Mouse (Mus musculus) left cerebral cortex, postnatal 36 days (tissue): ENCODE measurements around the gene Pttg1ip. TPM values are rescaled to one million over a fixed set of nuclear protein-coding genes. Genes with fewer than 3 reads are reported as not detected.
A peak's percentile ranks its signal among the peaks of the same experiment; 100 is the strongest.

Source experiments
- DNase-seq, 2 experiments: peaks; one replicate each; pipeline ENCODE4 v3.0.0; 2021 to 2022; ENCODE audit warnings: low spot score in 2 of 2, mixed read lengths in 1 of 2
- intact Hi-C: fragments of 180-260 bp; cut with DNase I; formaldehyde crosslinking; loops from one replicate; pipeline ENCODE4 v1.15.1; 2025
- total RNA-seq, 2 experiments: library from RNA; stranded (reverse); gene quantifications; 2 replicates each; pipeline ENCODE4 v1.2.3; 2021

The Pttg1ip gene
- 10 to 100 TPM; 71.2 to 88.3 TPM for total RNA-seq

DNA sequence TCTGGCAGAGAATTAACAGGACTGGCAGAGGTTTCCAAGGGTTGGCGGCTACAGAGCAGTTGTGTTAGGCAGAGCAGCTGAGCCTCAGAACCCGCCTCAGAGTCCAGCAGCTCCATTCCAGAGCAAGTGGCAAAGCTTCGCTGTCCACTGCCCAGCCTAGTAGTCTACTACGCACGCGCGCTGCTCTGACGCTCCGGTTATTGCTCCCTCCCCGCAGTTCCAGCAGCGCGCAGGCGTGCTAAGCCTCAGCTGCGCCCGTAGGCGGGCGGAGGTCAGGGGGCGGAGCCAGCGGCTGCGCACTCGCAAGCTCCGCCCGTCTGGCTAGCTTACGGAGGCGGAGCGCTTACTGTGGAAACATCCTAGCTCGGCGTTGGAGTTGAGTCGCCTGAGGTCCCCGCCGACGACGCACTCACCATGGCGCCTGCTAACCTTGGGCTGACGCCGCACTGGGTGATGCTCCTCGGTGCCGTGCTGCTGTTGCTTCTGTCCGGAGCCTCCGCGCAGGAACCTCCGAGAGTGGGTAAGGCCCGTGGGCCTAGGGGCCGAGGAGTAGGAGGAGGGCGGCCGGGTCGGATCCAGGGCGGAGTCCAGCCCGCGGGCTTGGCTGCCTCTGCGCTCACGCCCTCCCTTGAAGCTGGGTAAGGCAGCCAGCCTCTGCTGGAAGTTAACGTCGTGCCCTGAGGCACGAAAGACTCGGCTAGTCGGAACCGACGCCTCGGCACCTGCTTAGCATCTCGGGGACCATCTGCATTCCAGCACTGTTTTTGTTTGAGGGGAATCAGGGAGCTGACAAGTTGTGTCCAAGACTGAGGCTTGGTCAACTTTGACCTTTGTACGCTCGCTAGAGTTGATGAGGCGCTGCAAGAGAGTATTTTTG lies at the start of gene Pttg1ip:
Pttg1ip (plus strand) TSS at position 313 of the 877 bp plus-strand sequence.
- intact Hi-C loops, result loop anchor here (2.0 to 10.0 kb wide), 2 partner anchors 41 to 167 kb away; partner anchors contain the start of genes Adarb1 and Ube2g2
- peak; percentile 93 to 98 for DNase-seq

DNA sequence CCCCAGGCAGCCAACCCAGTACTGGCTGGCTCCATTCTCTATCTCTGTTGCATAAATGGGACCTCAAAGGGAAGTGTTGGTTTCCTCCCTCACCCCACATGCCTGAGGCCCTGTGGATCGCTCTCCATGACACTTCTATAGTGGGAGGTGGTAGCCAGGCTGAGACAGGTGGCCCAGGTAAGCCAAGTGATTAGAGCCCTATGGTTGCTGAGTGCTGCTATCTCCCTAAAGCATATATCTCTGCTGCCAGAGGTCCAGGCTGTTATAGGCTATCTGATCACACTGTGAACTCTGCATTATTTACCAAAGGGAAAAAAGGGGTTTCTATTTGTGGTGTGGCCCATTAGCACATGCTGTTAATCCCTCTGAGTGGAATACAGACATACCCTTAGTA lies 49.5 kb upstream of the Pttg1ip start:
- DNase-seq, result no peak

DNA sequence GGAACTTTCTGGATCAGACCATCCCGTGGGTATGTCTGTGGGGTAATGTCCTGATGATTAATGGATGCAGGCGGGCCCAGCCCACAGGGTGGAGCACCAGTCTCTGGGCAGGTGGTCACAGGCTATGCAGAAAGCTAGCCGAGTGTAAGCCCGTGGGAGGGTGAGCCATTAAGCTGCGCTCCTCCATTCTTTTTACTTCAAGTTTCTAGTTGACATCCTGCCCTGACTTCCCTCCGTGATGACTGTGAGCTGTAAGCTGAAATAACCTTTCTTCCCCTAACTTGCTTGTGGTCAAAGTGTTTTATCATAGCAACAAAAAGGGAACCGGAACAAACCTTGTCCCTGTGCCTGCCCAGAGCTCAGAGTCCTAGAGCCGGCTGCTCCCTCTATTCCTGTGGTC lies 44.8 kb upstream of the Pttg1ip start:
- DNase-seq, result no peak

More for the DNA sequence above, 49.5 kb upstream of the Pttg1ip start:
- intact Hi-C loops, result no loop called here

DNA sequence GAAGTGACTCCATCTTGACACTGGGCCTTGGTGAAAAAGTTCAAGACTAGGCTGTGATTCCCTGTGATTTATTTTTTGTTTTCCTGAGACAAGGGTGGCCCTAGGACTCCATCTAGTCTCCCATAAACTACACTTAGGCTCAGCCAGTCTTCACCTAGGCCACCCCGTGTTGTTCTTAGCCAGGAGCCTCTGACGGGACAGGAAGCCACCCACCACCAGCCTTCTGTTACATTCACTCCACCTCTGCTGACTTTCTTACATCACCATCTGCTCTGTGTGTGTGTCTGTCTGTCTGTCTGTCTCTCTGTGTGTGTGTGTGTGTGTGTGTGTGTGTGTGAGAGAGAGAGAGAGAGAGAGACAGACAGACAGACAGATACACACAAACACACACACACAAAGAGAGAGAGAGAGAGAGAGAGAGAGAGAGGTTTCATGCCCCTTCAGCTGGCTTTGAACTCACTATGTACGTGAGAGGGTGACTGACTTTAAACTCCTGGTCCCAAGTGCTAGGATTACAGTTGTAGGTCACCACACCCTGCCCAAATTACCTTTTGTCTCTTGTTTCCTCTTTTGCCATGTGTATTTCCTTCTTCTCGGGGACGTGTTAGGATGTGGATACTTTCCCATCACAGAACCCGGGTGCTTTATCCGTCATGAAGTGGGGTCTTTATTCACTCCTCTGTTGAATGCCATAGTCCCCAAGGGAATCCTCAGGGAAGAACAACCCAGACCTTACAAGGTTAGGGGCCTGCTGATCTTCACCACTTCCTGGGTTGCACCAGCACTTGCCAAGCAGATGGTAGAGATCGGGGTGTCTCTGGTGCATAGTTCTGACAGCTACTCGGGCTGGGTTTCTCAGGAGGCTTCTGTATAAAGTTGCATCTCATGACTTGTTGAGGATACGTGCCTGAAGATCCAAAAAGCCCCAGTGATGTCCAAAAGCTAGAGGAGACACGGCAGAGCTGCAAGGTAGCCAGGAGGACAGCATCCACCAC lies 44.0 kb upstream of the Pttg1ip start:
- intact Hi-C loops, result no loop called here
- no peak for DNase-seq

More for the DNA sequence above, 44.8 kb upstream of the Pttg1ip start:
- intact Hi-C loops, result no loop called here

DNA sequence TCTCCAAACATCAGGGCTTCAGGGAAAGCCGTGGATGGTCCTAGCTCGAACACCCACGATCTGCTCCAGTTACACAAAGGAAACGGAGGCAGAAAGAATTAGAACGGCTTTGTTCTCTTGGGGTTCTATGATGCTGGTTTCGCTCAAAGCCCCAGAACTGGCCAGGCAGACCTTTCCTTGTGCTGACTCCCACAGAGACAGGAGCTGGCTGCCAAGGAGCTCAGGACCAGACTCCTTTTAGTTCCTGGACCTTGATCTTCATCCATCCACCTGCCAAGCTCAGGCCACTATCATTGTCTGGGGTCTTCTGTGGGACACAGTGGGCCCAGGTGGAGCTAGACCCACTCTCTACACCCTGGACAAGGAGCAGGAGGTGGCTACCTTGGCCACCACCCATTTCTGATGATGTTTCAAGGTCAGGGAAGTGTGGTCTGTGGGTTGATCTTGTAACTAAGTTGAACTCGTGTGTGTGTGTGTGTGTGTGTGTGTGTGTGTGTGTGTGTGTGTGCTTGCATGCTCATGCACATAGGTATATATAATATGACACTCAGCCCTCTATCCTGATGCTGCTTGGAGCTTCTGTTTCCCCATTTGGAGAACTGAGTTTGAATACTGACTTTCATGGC lies 42.1 kb upstream of the Pttg1ip start:
- DNase-seq, result no peak
- intact Hi-C loops, result no loop called here

DNA sequence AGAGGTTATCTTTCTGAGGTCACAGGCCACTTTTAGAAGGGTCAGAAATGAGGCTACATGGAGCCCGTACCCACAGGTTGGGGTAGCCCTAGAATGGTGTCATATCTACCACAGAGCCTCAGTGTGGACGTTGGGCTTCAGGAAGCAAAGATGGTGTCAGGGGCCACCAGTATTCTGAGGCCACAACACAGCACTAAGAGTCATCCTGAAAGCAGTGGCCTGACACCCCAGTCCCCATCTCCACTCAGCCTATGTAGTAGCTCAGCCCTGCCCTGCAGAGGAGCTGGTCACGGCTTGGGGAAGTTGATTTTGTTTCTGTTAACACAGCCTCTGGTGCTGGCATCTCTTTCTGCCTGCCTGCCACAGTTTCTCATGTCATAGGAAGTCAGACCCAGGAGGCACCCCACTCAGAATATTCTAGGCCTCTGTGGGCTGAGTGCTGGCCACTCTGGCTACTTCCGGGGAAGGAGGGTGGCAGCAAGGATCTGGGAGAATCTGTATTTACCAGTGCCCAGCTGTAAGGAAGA lies 40.9 kb upstream of the Pttg1ip start:
- intact Hi-C loops, result no loop called here
- no peak for DNase-seq

DNA sequence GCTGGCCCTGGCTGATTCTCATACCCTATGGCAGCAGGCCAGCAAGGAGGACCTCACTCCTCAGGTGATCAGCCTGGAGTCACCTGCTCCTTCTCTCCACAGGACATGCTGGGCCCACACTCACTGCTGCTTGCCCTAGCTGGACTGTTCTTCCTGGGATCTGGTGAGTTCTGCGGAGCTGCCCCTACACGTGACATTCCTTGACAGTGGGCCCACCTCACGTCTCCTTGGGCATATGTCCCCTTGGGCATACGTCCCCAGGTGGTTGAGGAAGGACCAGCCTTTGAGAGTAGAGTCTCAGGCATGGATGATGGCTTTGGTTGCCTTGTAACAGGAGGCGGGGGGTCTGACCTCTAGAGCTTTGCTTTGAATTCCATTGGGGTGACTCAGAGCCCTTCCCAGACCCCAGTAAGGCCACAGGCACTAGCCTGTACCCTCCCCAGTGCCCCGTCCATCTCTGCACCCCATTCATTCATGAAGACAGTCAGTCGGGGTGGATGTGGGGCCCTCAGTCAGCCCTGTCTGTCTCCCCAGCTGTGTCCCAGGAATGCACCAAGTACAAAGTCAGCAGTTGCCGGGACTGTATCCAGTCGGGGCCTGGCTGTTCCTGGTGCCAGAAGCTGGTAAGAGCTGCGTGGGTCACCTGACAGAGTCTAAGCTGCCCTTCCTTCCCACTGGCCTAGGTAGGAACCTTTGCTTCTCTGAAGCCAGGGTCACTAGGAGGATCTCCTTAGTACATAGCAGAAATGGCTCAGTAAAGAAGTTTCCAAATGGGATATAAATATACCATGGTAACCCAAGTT lies 39.5 kb upstream of the Pttg1ip start:
- DNase-seq, result no peak
- intact Hi-C loops, result no loop called here

DNA sequence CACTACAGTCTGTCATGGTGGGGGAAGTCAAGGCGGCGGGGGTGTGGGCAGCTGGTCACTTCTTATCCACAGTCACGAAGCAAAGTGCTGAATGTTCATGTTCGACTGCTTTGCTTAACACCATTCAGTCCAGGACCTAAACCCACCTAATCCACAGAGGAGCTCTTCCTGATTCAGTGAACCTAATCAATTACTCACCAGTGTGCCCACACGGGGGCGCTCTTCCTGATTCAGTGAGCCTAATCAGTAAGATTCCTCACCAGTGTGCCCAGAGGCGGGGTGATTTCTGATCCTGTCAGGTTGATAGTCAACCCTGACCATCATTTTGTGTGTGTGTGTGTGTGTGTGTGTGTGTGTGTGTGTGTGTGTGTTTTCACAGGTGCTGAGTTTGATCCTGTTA lies 38.3 kb upstream of the Pttg1ip start:
- no peak for DNase-seq
- intact Hi-C loops, result no loop called here

DNA sequence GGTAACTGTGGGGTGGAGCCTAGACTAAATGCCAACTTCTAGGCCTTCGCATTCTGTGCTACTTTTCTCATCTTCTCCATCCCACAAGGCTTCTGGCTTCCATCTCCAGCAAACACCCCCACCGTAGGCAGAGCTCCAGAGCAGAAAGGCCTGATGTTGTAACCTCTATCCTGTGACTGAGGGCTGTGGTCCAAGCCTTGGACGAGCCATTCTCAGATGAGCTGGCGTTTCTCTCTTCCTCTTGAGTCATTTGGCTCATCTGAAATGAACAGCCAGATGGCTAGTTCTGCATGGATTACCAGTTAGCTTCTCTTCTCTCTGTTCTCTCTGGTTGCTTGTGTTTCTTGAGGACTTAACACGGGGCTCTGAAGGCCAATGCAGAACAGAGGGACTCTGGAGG lies 36.6 kb upstream of the Pttg1ip start:
- intact Hi-C loops, result no loop called here
- peak; percentile 68 to 75 for DNase-seq

DNA sequence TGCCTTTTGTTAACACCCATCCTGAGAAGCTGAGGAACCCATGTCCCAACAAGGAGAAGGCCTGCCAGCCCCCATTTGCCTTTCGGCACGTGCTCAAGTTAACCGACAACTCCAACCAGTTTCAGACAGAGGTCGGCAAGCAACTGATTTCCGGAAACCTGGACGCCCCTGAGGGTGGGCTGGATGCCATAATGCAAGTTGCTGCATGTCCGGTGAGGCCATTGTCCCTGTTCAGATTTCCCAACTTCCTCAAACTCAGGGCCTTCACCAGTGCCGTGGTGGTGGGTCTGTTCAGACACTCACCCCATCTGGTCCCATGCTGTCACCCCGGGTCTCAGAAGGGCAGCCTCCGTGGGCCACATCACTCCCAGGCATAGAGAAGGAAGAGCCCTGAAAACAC lies 32.9 kb upstream of the Pttg1ip start:
- DNase-seq, result no peak
- intact Hi-C loops, result no loop called here

DNA sequence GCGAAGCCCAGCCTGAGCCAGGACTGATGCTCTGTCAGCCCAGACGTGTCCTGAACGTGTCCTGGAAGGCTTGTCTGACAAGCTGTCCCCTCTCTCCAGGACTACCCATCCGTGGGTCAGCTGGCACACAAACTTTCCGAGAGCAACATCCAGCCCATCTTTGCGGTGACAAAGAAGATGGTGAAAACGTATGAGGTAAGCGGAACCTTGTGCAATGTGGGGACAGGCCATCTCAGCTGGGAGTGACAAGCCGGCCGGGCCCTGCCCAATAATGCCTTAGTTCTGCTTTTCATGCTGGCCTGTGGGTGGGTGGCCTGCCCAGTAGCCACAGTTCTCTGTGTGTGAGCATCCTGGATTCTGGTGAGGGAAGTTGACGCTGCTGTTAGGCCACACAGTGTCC lies 30.6 kb upstream of the Pttg1ip start:
- intact Hi-C loops, result no loop called here
- DNase-seq, result no peak

DNA sequence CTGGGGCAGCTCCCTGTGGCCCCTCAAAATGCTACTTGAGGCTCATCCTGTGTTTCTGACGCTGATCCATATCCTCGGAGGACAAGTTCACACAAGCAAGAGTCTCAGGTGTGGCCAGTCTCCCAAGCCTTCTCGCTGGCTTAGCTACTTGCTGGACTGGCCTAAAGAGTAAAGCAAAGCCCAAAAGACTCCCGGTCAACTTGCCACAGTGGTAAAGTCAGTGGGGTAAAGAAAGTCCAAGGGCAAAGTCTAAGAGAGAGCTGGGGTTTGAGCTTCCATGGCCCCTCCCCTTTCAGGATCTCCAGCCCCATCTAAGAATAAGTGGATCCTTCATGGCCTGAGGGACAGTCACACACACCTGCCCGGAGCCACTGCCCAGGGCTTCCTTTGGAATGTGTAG lies 29.4 kb upstream of the Pttg1ip start:
- intact Hi-C loops, result no loop called here
- no peak for DNase-seq

DNA sequence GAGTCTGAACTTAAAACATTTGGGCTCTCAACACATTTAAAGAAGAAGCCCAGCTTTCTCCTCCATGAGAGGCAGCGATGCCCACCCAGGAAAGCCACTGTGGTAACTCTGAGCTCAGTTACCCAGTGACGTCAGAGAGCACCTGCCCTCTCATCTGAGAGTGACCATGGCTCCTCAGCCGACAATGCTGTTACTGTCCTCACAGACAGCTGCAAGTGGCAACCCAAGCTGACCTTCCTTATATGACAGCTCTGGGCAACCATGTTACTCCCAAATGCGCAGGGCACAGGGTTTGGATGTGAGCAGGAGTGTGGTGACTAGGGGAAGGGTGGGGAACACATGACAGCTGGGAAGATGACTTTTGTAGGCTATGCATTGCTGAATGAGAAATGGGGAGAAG lies 28.2 kb upstream of the Pttg1ip start:
- intact Hi-C loops, result no loop called here
- DNase-seq, result no peak

DNA sequence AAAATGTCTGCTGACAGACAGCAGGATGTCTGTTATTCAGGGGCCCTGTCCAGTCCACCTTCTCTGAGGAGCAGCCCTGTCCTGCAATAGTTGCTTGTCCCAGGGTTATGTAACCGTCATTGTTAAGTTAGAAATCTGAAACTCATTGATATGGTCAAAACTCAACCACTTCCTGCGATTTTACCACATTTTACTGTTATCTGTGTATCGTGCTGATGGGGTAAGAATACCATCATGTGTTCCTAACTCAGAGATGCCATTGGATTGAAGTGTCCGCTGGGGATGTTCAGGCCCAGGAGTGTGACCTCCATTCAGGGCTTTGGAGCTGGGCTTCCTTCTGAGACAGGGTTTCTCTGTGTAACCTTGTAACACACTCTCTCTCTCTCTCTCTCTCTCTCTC lies 26.6 kb upstream of the Pttg1ip start:
- no peak for DNase-seq
- intact Hi-C loops, result no loop called here

DNA sequence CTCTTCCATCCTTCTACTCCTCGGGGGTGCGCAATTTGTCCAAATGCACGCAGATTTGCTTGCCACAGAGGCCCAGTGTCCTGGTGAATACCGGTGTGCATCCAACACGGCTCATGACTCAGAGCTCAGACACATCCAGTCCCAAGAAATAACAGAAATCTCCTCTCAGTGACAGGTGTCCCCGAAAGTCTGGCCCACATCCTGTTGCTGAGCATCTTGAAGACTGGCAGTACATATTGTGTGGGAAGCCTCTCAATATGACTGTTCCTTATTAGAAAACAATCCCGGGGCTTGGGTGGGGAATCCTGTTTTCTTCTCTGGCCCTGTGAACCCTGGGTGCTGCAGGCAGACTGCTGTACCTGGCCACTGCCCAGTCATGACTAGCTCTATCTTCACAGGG lies 24.9 kb upstream of the Pttg1ip start:
- no peak for DNase-seq
- intact Hi-C loops, result no loop called here

DNA sequence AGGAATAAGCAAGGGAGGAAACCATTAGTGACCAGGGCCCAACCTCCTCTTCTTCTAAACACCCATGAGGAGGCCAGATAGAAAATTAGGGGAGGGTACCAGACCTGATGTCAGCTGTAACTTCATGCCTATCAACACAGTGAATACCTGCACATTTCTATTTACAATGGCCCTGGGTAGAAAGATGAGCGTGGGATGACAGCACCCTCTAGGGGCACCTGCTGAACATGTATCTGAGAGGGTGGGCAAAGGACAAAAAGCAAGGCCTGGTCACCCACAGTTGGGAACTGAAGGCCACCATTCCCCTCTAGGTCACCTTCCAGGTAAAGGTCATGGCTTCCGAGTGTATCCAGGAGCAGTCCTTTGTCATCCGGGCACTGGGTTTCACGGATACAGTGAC lies 23.9 kb upstream of the Pttg1ip start:
- DNase-seq, result no peak
- intact Hi-C loops, result no loop called here

DNA sequence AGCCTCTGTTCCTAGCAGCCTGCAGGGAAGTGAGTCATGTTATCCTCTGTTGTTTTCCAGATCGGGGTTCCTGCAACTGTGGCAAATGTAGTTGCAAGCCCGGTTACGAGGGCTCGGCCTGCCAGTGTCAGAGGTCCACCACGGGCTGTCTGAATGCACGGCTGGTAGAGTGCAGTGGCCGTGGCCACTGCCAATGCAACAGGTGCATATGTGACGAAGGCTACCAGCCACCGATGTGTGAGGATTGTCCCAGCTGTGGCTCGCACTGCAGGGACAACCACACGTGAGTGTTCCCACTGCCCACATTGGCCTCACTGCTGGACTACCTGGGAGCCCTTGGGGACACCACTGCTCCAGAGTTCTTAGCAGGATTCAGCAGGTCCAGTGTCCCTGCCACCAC lies 21.4 kb upstream of the Pttg1ip start:
- intact Hi-C loops, result no loop called here
- DNase-seq, result no peak

DNA sequence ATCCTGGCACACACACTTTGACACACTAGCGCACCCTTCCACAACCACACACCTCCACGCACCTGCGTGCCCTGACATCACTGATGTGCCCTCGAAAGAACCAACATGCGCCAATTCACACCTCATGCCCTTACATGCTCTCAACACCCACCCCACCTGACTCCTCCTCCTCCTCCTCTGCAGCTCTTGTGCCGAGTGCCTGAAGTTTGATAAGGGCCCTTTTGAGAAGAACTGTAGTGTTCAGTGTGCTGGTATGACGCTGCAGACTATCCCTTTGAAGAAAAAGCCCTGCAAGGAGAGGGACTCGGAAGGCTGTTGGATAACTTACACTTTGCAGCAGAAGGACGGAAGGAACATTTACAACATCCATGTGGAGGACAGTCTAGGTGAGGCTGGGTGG lies 20.7 kb upstream of the Pttg1ip start:
- no peak for DNase-seq
- intact Hi-C loops, result no loop called here

DNA sequence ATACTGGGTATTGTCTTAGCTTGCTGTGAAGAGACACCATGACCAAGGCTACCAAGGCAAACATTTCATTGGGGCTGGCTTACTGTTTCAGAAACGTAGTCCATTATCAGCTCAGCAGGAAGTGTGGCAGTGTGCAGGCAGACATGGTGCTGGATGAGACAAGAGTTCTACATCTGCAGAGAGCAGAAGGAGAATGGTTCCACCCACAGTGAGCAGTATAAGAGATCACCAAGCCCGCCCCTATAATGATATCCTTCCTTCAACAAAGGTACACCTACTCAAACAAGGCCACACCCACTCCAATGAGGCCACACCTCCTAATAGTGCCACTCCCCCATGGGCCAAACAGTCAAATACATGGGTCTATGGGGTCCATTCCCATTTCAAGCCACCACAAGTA lies 20.0 kb upstream of the Pttg1ip start:
- no peak for DNase-seq
- intact Hi-C loops, result no loop called here
